Mouse (Mus musculus): ENCODE measurements around the gene Pex26.

DNA sequence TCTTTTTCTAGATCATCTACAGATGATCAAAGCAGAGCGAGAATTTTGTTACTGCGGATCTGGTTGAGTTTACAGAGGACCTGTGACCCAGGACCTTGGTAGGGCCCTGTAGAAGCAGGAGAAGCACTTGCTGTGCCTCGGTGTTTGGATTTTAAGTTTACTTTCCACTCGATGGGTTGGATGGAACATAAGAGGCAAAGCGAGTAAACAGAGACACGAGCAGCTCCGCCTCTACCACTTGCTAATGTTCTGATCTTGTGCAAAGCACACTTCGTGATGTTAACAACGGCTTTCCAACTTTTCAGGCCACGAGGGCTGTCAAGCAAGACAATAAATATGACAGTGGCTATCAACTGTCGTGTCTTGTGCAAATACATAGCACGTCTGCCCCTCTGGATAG is 20.9 kb upstream of the Pex26 start:
- TF ChIP-seq POLR2A (IDR thresholded peaks at IDR 0.05; ENCODE audit: borderline replicate concordance, control insufficient read depth, low read depth, low read length) (no peak), CTCF (IDR thresholded peaks at IDR 0.05; ENCODE audit: control insufficient read depth, insufficient read depth, low read length) (no peak)
